Mouse (Mus musculus) testis, adult 2 months (tissue): ENCODE data around the gene Tns2. TPM values are rescaled to one million over a fixed set of nuclear protein-coding genes. Genes with fewer than 3 reads are reported as not detected.

Experiments
- H3K27ac ChIP-seq: fragments of 200-500 bp; 2 replicates; pipeline ENCODE4 v1.5.1; 2012; ENCODE audit warnings: low read depth, low read length; ENCODE audit not compliant: control insufficient read depth, insufficient read depth
- H3K27me3 ChIP-seq: fragments of 200-500 bp; 2 replicates; pipeline ENCODE4 v1.6.1; 2012; ENCODE audit warnings: mild to moderate bottlenecking, low read length, moderate library complexity; ENCODE audit not compliant: control insufficient read depth, insufficient read depth
- H3K36me3 ChIP-seq: fragments of 200-500 bp; 2 replicates; pipeline ENCODE4 v1.6.1; 2012; ENCODE audit warnings: mild to moderate bottlenecking, low read length; ENCODE audit not compliant: control insufficient read depth, insufficient read depth
- H3K4me1 ChIP-seq: fragments of 200-500 bp; 2 replicates; pipeline ENCODE4 v1.6.1; 2012; ENCODE audit warnings: low read length; ENCODE audit not compliant: control insufficient read depth, insufficient read depth
- H3K4me3 ChIP-seq: fragments of 200-500 bp; 2 replicates; pipeline ENCODE4 v1.5.1; 2012; ENCODE audit warnings: low read depth, mild to moderate bottlenecking, low read length, moderate library complexity, mixed read lengths; ENCODE audit not compliant: control insufficient read depth
- CTCF ChIP-seq: fragments of 200-500 bp; IDR thresholded peaks from 2 replicates; pipeline ENCODE4 v1.5.1; 2012; ENCODE audit warnings: low read depth, mild to moderate bottlenecking, inconsistent platforms, low read length, moderate library complexity; ENCODE audit not compliant: control insufficient read depth, insufficient read depth, insufficient replicate concordance
- POLR2A ChIP-seq: fragments of 200-500 bp; IDR thresholded peaks from 2 replicates; pipeline ENCODE4 v1.6.1; 2012; ENCODE audit warnings: low read depth, mild to moderate bottlenecking, inconsistent platforms, low read length, moderate library complexity; ENCODE audit not compliant: control insufficient read depth
- polyA plus RNA-seq: library from polyadenylated mRNA; depleted of rRNA; stranded (reverse); fragments of >200 nt; gene quantifications from 2 replicates; pipeline ENCODE4 v1.2.3, GENCODE M21; 2012; rRNA removed

Tns2 gene
- polyA plus RNA-seq, 1 experiment = 6.9 TPM

DNA sequence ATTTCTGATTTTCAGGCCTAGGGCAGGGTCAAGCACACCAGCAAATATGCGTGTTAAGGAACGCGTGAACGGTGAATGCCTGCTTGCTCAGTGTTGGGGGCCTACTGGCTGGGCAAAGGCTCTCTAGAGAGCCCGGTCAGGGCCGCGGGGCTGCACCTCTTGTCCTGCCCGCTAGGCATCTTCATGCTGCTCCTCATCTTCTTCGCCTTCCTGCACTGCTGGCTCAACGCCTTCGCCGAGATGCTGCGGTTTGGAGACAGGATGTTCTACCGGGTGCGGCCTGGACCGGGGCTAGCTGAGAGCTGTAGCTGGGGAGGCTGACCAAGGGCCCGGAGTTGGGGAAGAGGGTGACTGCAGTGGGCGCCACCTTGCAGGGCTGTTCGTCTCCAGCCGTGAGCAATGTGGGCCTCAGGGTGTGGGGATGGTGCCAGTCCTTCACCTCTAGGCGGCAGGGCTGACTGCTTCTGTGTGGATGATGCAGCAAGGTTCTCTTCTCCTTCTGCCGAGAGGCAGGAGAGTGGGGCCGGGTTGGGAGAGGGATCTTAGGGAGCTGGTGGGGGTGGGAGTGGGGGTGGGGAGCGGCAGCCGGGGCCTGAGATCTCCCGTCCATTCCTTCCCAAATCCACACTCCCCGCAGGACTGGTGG lies 60.3 kb downstream of the Tns2 start:
- H3K27me3 ChIP-seq = no peaks in the 10 kb centered on the region
- H3K4me1 ChIP-seq = peaks cover 5% of the 10 kb centered on the region
- H3K27ac ChIP-seq = no peak overlapping the region
- no peaks in the 10 kb centered on the region for H3K36me3 ChIP-seq
- no peak overlapping the region for H3K4me3 ChIP-seq
- TF ChIP-seq CTCF = no peak
- TF ChIP-seq POLR2A = no peak

DNA sequence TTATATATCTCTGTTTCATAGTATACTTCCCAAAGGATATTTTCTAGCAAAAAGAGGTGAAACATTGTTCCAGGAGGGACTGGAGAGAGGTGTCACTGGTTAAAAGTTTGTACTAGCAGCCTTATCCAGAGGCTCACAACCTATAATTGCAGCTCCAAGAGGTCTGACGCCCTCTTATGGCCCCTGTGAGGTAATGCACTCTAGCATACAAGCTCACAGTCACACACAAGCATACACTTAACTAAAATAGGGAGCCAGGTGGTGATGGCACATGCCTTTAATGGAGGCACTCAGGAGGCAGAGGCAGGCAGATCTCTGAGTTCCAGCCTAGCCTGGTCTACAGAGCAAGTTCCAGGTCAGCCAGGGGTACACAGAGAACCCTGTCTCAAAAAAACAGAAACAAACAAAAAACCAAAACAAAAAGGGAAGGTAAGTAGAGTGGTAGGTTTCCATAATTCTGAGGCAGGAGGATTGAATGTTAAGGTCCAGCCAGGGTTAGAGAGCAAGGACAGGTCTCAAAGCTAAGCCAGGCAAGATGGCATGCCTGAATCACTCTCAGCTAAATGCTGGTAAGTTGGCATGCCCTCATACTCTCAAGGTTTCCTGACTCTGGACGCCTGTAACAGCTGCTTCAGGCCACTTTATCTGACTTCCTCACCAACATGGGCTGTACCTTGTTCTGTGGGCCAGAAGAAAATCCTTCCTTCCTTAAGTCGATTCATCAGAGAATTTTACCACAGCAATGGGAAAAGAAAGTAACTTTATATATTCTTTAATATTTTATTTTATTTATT lies 63.9 kb downstream of the Tns2 start:
- Histone ChIP-seq H3K27ac (no peak overlapping the region), H3K36me3 (no peaks in the 10 kb centered on the region), H3K4me1 (no peaks in the 10 kb centered on the region; the same call in 1 of the 2 replicates), H3K4me3 (no peak overlapping the region), H3K27me3 (no peaks in the 10 kb centered on the region)
- no peak for TF ChIP-seq CTCF
- no peak for TF ChIP-seq POLR2A

DNA sequence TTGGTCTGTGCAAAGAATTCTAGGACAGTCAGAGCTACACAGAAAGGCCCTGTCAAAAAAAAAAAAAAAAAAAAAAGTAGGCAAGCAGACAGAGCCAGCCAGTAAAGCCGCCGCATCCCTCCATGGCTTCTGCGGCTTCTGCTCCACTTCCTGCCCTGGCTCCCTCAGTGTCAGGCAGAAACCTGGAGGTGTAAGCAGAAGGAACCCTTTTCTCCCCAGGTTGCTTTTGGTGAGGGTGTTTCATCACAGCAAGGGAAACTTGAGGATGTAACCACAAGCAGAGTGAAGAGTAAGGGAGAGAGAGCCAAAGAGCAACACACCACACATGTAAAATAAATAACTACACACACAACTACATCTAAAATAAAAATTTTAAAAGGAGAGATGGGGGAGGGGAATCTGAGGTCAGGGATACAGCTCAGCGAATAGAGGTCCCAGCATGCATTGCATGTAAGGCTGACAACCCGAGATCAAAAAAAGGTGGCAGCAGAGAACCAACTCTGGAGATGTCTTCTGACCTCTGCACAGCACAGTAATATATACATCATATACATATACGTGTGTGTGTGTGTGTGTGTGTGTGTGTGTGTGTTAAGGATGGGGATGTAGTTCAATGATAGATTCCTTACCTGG lies 65.4 kb downstream of the Tns2 start:
- no peaks in the 10 kb centered on the region; the same call in 1 of the 2 replicates for H3K4me1 ChIP-seq
- no peaks in the 10 kb centered on the region for H3K36me3 ChIP-seq
- H3K4me3 ChIP-seq = no peak overlapping the region
- H3K27ac ChIP-seq = no peak overlapping the region
- TF ChIP-seq CTCF (no peak), POLR2A (no peak)
- H3K27me3 ChIP-seq = no peaks in the 10 kb centered on the region

Other genes with a start within 250 kb of the Tns2 start
- gene Krt1, start 249.6 kb upstream of the Tns2 start, polyA plus RNA-seq = 0.13 TPM in 1 of 2 replicates, not detected in the other
- gene Krt77, start 230.7 kb upstream of the Tns2 start, polyA plus RNA-seq = 0.57 and 0.88 TPM in 2 replicates
- 0.18 and 0.20 TPM in 2 replicates for gene Krt76, start 207.5 kb upstream of the Tns2 start, polyA plus RNA-seq
- 0.20 TPM in 1 of 2 replicates, not detected in the other for gene Krt4, start 175.7 kb upstream of the Tns2 start, polyA plus RNA-seq
- gene Krt79, start 160.1 kb upstream of the Tns2 start, polyA plus RNA-seq = 0.40 and 0.61 TPM in 2 replicates
- 0.48 and 0.63 TPM in 2 replicates for gene Krt78, start 146.1 kb upstream of the Tns2 start, polyA plus RNA-seq
- 9.3 and 16.7 TPM in 2 replicates for gene Krt8, start 95.9 kb upstream of the Tns2 start, polyA plus RNA-seq
- 0.52 and 5.1 TPM in 2 replicates for gene Krt18, start 72.2 kb upstream of the Tns2 start, polyA plus RNA-seq
- 75.6 and 75.9 TPM in 2 replicates for gene Eif4b, start 26.6 kb upstream of the Tns2 start, polyA plus RNA-seq
- 42.1 and 46.6 TPM in 2 replicates for gene Spryd3, start 35.8 kb downstream of the Tns2 start, polyA plus RNA-seq
- gene Igfbp6, start 43.9 kb downstream of the Tns2 start, polyA plus RNA-seq = 25.5 and 27.3 TPM in 2 replicates
- gene Soat2, start 50.1 kb downstream of the Tns2 start, polyA plus RNA-seq = 0.12 and 0.14 TPM in 2 replicates
- gene Zfp740, start 102.8 kb downstream of the Tns2 start, polyA plus RNA-seq = 9.9 and 11.3 TPM in 2 replicates
- 23.1 and 27.3 TPM in 2 replicates for gene Csad, start 104.3 kb downstream of the Tns2 start, polyA plus RNA-seq
- gene Itgb7, start 131.5 kb downstream of the Tns2 start, polyA plus RNA-seq = 0.17 and 0.23 TPM in 2 replicates
- 2.6 and 3.9 TPM in 2 replicates for gene Rarg, start 157.1 kb downstream of the Tns2 start, polyA plus RNA-seq
- 0.08 and 0.10 TPM in 2 replicates for gene Gm9918, start 170.2 kb downstream of the Tns2 start, polyA plus RNA-seq
- gene Mfsd5, start 179.0 kb downstream of the Tns2 start, polyA plus RNA-seq = 12.1 and 14.3 TPM in 2 replicates
- 41.4 and 45.3 TPM in 2 replicates for gene Espl1, start 195.9 kb downstream of the Tns2 start, polyA plus RNA-seq
- 296 and 331 TPM in 2 replicates for gene Pfdn5, start 225.7 kb downstream of the Tns2 start, polyA plus RNA-seq
- gene Myg1, start 231.3 kb downstream of the Tns2 start, polyA plus RNA-seq = 30.3 and 34.3 TPM in 2 replicates